Mouse (Mus musculus): Measurements from ENCODE around the gene March10. TPM values are rescaled to one million over a fixed set of nuclear protein-coding genes. Genes with fewer than 3 reads are reported as not detected.

The March10 gene
- polyA plus RNA-seq, 1 experiment: 1.2 TPM

DNA sequence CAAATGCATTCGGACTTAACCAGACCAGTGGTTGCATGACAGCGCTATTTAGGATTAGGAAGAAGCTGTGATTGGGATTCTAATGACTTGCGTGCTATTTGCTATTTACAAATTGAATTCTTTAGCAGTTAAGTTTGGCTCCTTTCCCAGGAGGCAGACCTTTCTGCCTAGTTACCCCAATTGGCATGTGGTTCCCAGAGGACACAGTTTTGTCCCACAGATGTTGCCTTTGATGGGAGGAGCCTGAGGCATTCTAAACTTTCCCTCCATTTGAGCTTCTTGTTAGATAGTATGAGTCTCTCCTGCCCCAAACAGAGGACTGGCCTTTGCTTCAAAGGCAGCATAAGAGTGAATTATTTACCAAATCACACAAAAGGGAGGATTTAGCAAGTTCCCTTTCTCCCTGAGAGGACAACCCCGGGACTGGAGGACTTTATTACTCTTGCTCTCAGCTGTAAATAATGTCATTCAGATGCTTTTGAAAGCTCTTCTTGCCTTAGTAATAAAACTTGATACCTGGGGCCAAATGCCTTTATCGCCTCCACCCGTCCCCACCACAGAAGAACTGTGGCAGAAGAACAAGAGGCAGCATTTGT lies 48.6 kb downstream of the March10 start:
- DNase-seq (ENCODE audit: low read depth): no peak

DNA sequence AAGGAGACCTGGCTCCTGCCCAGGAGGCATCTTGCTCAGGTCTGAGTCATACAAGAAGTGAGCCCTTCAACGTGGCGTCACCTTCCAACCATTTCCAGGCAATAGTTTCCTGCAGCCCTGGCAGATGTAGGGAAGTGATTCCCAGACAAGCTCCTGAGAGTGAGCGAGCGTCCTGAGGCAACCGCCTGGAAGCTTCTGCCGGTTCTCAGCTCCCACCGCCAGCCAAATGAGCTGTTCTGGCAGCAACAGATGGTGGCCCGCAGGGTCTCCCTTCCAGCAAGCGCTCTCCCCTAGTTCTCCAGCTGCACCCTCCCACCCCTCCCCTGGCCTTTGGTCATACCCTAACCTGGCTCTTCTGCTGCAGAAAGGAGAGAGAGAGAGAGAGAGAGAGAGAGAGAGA lies 54.2 kb downstream of the March10 start:
- no peak for DNase-seq (ENCODE audit: low read depth)

DNA sequence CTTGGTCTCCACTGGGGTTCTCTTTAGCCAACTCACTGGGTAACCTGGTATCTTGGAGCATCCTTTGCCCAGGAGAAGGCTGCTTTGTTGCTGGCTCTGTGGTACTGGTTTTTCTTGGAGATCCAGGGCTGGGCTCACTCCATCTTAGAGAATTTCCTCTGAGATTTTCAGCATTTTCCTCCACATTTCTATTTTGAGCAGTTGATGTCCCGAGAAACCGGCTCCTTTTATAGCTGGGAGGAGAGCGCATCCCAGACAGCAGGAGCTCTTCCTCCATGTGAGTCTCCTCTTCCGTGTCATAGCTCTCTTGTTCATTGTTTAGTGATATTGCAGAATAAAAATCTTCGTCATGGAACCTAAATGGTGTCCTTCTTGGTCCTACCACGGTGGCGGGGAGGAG lies 66.2 kb downstream of the March10 start:
- no peak for DNase-seq (ENCODE audit: low read depth)

DNA sequence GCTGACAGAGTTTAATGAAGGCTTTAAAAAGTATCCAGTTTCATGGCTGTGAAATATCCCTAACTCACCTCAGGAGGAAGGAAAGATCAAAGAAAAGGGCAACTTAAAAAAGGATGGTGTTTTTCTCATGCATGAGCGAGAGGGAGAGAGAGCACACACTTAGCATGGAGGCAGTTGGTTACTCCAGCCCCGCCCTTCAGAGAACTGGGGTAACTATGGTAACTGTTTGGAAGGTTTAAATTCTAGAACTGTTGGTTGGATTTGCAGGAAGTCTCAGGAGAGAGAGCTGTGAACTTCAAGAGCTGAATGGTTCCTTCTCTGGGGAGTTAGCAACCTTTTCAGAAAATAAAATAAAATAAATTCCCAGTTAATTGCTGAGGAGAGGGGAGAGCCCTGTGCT lies 67.9 kb downstream of the March10 start:
- DNase-seq (ENCODE audit: low read depth): no peak

DNA sequence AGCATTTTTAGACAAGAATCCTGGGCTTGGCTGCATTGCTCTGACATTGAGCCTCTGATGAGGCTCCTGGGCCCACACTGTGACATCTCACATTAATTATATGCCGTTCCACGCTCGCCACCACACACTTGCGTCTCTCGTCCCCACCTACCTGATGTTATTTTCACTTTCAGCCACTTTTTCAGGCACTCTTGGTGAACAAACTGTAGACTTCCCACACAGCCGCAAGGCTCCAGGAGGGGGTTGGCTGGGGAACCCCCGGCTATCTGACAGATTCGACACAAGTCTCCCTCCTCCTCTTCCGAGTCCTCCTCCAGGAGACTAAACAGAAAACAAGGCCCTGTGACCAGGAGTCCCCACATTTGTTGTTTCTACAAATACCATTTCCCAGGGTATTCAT lies 71.3 kb downstream of the March10 start:
- no peak for DNase-seq (ENCODE audit: low read depth)

- DNase-seq (ENCODE audit: low read depth): no peak
Observed at GRCm38 (mm10) chr11:105375821-105376235, 80.7 kb downstream of the March10 start.

DNA sequence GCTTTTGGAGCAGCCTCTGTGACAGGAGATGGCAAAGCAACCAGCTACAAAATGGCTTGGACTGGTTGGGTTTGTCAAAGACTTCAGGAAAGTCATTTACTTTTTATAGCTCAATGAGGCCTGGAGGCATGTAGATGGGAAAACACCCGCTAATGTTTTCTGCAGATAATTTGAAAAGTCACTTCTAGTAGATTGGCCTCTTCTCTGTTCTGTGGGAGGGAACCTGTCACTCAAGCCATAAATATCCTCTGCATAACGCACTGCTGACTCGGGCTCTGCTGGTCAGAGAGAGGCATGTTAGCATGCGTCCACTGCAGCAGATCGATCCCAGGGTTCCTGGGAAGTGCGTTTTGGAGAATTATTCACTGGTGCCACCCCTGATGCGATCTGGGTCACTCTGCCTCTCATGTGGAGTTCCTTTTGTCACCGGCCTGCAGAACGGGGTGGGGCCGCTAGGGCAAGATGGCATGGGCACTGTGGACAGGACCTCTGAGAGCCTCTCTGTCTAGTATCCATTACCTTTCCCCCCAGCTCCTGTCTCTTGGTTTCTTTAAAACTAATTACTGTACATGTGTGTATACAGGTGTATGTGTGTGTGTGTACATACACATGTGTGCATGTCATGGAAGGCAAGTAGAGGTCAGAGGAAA lies 81.9 kb downstream of the March10 start:
- DNase-seq (ENCODE audit: low read depth): no peak

GRCm38 (mm10) chr11:105373881-105374280 lies 82.7 kb downstream of the March10 start:
- DNase-seq (ENCODE audit: low read depth): no peak

GRCm38 (mm10) chr11:105371818-105372217 lies 84.7 kb downstream of the March10 start:
- no peak for DNase-seq (ENCODE audit: low read depth)

DNA sequence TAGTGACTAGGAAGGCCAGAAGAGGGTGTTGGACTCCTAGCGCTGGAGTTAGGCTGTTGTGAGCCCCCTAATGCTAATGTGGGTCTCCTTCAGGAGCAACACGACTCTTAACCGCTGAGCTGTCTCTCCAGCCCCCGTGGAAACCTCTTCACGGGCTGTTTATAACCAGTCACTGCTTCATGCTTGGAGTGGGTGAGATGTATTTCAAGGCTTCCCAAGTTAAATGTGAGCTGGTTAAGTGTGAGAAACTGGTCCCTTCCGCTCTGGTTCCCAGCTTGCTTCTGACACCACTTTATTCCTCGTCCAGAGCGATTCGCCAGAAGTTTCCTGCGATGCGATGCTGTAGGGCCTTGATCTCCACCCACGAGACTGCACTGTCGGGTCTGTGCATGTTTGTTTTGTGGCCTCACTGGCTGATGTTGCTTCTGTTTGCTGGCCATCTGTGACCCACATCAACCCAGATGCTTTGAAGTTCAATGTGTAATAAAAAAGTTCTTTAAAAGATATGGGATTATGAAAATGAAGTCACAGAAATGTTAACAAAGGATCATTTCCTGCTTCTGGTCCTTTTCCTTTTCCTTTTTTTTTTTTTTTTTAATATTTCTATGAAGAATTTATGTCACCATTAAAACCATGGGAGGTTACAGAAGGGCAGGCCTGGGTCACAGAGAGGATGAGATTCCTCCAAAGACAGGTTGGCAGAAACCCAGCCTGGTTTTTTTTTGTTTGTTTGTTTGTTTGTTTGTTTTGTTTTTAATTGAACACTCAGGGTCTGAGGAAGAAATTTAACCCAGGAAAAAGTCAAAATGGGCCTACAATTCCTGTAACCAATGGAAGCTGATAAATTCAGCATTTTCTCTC lies 86.8 kb downstream of the March10 start:
- DNase-seq (ENCODE audit: low read depth): no peak

GRCm38 (mm10) chr11:105368833-105369232 lies 87.7 kb downstream of the March10 start:
- DNase-seq (ENCODE audit: low read depth): no peak

GRCm38 (mm10) chr11:105367163-105367562 lies 89.4 kb downstream of the March10 start:
- no peak for DNase-seq (ENCODE audit: low read depth)

GRCm38 (mm10) chr11:105366051-105366450 lies 90.5 kb downstream of the March10 start:
- no peak for DNase-seq (ENCODE audit: low read depth)

DNA sequence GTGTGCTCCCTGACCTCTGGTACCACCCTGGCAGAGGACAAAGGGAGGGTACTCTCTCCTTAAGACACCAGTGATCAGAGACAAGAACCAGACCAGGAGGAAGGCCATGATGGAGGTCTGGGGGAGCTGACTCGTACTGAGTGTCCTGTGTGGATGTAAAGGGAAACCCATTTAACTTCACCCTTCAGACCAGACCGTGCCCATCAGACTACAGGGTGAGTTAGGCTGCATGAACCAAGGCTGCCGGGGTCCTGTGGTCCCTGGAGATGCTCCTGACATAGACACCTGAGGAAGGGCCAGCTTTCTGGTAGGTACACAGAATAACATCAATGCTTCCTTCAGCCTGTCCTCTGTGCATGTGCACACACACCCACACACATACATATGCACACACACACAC lies 90.9 kb downstream of the March10 start:
- no peak for DNase-seq (ENCODE audit: low read depth)

DNA sequence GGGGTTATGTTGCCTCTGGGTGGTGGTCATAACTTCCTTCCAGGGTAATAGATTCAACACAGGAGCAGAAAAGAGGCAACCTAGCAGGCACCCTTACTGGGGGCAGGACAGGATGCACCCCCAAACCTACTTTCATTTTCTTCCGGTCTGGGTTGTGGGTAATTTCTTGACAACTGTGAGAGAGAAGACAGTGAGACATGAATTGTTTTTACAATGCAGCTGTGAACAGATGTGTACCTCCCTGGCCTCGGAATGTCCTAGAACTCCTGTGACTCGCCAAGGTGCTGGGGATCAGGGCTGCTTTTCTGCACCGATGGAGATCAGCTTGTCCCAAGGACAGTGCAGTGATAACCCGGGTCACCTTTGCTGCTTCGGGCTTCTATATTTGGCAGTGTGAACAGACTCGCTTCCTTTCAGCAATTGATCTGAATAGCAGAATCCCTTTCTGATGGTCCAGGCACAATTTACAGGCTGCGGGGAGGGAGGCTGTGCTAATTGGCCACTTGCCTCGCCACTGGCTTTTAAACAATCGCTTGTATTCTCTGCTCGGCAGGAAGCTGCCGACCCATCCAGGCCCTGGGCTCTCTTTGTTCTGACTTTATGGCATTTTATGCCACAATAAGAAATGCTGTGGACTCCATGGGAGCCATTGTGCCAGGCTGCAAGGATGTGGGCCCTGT lies 92.0 kb downstream of the March10 start:
- no peak for DNase-seq (ENCODE audit: low read depth)

DNA sequence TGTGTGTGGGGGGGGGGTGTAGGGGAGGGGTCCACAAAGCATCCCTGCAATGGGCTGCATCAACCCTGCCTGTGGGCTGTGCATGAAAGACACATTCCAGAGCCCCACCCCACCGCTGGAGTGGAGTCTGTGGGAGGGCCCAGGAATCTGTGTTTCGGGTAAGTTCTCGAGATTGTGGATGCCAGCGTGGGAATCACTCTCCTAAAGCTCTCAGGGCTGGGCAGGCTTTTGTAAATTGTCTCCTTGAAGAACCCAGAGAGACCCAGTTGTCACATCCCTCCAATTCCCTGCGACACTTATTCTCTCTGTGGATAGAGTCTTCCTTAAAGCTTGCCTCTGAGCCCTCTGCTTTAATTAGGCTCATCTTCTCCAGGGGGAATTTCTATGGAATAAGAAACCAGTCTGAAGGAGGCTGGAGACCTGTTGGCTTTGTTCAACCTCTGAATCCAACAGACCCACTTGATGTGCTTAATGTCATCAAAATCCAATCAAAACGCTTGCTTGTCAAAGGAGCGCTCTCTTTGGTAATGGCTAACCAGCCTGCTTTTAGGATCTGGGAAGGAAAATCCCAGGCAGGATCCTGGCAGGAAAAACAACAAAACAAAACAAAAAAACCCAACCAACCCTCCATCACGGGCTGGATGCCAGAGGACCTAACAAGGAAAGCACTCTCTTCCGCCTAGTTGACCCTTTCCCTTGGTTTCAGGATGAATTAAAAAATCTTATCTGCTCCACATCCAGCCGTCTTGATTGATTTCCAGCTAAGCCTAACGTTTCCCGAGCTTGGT lies 92.7 kb downstream of the March10 start:
- no peak for DNase-seq (ENCODE audit: low read depth)

- DNase-seq (ENCODE audit: low read depth): no peak
Observed at GRCm38 (mm10) chr11:105362946-105363597, 93.5 kb downstream of the March10 start.

GRCm38 (mm10) chr11:105362041-105362765 lies 94.3 kb downstream of the March10 start:
- DNase-seq (ENCODE audit: low read depth): no peak

GRCm38 (mm10) chr11:105356301-105356700 lies 100.2 kb downstream of the March10 start:
- DNase-seq (ENCODE audit: low read depth): no peak

GRCm38 (mm10) chr11:105353891-105354280 lies 102.6 kb downstream of the March10 start:
- DNase-seq (ENCODE audit: low read depth): no peak
